Mouse (Mus musculus) thymus, adult 2 months (tissue): ENCODE results near the gene Tenm2.

Experiments
- CTCF ChIP-seq: fragments of 200-500 bp; IDR thresholded peaks from 2 replicates; pipeline ENCODE4 v1.5.1; 2012; ENCODE audit warnings: mild to moderate bottlenecking, control low read depth, low read length, moderate library complexity, borderline replicate concordance; ENCODE audit not compliant: control insufficient read depth, poor library complexity, insufficient read depth; ENCODE audit errors: extremely low read depth
- POLR2A ChIP-seq: fragments of 200-500 bp; IDR thresholded peaks from 2 replicates; pipeline ENCODE4 v1.6.1; 2012; ENCODE audit warnings: mild to moderate bottlenecking, low read length, control low read depth, moderate library complexity; ENCODE audit not compliant: control insufficient read depth, poor library complexity, insufficient read depth; ENCODE audit errors: extremely low read depth

GRCm38 (mm10) chr11:36036061-36036695 lies 1199.6 kb downstream of the Tenm2 start:
- TF ChIP-seq CTCF (no peak), POLR2A (no peak)
